Mouse (Mus musculus) macrophage (primary cell): ENCODE results near the gene Etv1. TPM values are rescaled to one million over a fixed set of nuclear protein-coding genes. Genes with fewer than 3 reads are reported as not detected.
A peak's percentile ranks its signal among the peaks of the same experiment; 100 is the strongest.

Experiments used
- H3K27ac ChIP-seq: fragments of 350-480 bp; formaldehyde crosslinking; 2 replicates; pipeline ENCODE4 v1.9.0; 2021
- H3K36me3 ChIP-seq: fragments of 350-480 bp; formaldehyde crosslinking; 2 replicates; pipeline ENCODE4 v1.9.0; 2021; ENCODE audit errors: inconsistent target
- H3K4me3 ChIP-seq: fragments of 350-480 bp; formaldehyde crosslinking; 2 replicates; pipeline ENCODE4 v1.9.0; 2021; ENCODE audit errors: inconsistent target
- H3K79me2 ChIP-seq: fragments of 350-480 bp; formaldehyde crosslinking; 2 replicates; pipeline ENCODE4 v1.9.0; 2021; ENCODE audit errors: inconsistent target
- WGBS: methylation state at CpG from one replicate; pipeline ENCODE4 v1.1.7; 2026; ENCODE audit warnings: inconsistent platforms; ENCODE audit not compliant: missing documents; 5-methylcytosine and 5-hydroxymethylcytosine counted together
- polyA plus RNA-seq: library from polyadenylated mRNA; stranded (reverse); fragments of 250-400 nt; gene quantifications from 3 replicates; pipeline ENCODE4 v1.2.4, GENCODE M21; 2018; ENCODE audit warnings: inconsistent platforms

Etv1 gene
- polyA plus RNA-seq, 1 experiment from 2014 or later = 2.3 TPM

GRCm38 (mm10) chr12:38847500-38848261 is 68.5 kb downstream of the Etv1 start:
- Histone ChIP-seq H3K4me3 (no peak overlapping the region), H3K27ac (no peak overlapping the region), H3K79me2 (no peaks in the 10 kb centered on the region), H3K36me3 (no peaks in the 10 kb centered on the region)
- 90% methylated on average over 6 of the region's 6 CpGs for WGBS

- no peaks in the 10 kb centered on the region for H3K36me3 ChIP-seq
- H3K4me3 ChIP-seq = no peak overlapping the region
- no peaks in the 10 kb centered on the region for H3K79me2 ChIP-seq
- H3K27ac ChIP-seq = no peak overlapping the region
- WGBS = 88% methylated on average over 5 of the region's 5 CpGs
Measured at GRCm38 (mm10) chr12:38849994-38850393, 70.8 kb downstream of the Etv1 start.

GRCm38 (mm10) chr12:38854274-38854673 is 75.1 kb downstream of the Etv1 start:
- WGBS = 32% methylated on average over 4 of the region's 5 CpGs

GRCm38 (mm10) chr12:38854751-38855150 is 75.6 kb downstream of the Etv1 start:
- H3K79me2 ChIP-seq = no peaks in the 10 kb centered on the region
- H3K27ac ChIP-seq = peak overlapping the region; percentile 21; the same call in 1 of the 2 replicates
- 68% methylated on average over 6 of the region's 6 CpGs for WGBS
- no peaks in the 10 kb centered on the region for H3K36me3 ChIP-seq
- H3K4me3 ChIP-seq = no peak overlapping the region

More at GRCm38 (mm10) chr12:38854274-38854673, 75.1 kb downstream of the Etv1 start:
- Histone ChIP-seq H3K79me2 (no peaks in the 10 kb centered on the region), H3K4me3 (no peak overlapping the region), H3K27ac (peak overlapping the region; percentile 21; the same call in 1 of the 2 replicates), H3K36me3 (no peaks in the 10 kb centered on the region)

- Histone ChIP-seq H3K27ac (no peak overlapping the region), H3K36me3 (no peaks in the 10 kb centered on the region), H3K4me3 (no peak overlapping the region), H3K79me2 (no peaks in the 10 kb centered on the region)
- WGBS = 87% methylated on average over 4 of the region's 4 CpGs
Measured at GRCm38 (mm10) chr12:38859675-38860074, 80.5 kb downstream of the Etv1 start.

- Histone ChIP-seq H3K36me3 (no peaks in the 10 kb centered on the region), H3K79me2 (no peaks in the 10 kb centered on the region), H3K27ac (no peak overlapping the region), H3K4me3 (no peak overlapping the region)
- 57% methylated on average over 7 of the region's 7 CpGs for WGBS
Measured at GRCm38 (mm10) chr12:38860168-38861115, 81.3 kb downstream of the Etv1 start.

- Histone ChIP-seq H3K4me3 (no peak overlapping the region), H3K27ac (peak overlapping the region; percentile 84), H3K36me3 (no peaks in the 10 kb centered on the region), H3K79me2 (no peaks in the 10 kb centered on the region)
- WGBS = 3% methylated on average over 4 of the region's 4 CpGs
Measured at GRCm38 (mm10) chr12:38863395-38863794, 84.2 kb downstream of the Etv1 start.

- Histone ChIP-seq H3K36me3 (no peaks in the 10 kb centered on the region), H3K4me3 (no peak overlapping the region), H3K79me2 (no peaks in the 10 kb centered on the region), H3K27ac (peak overlapping the region; percentile 84)
- WGBS = 25% methylated on average over 3 of the region's 3 CpGs
Measured at GRCm38 (mm10) chr12:38863982-38864828, 85.0 kb downstream of the Etv1 start.

GRCm38 (mm10) chr12:38874470-38874995 is 95.4 kb downstream of the Etv1 start:
- Histone ChIP-seq H3K79me2 (no peaks in the 10 kb centered on the region), H3K27ac (no peak overlapping the region), H3K36me3 (no peaks in the 10 kb centered on the region), H3K4me3 (no peak overlapping the region)

GRCm38 (mm10) chr12:38904516-38904915 is 125.3 kb downstream of the Etv1 start:
- WGBS = 33% methylated on average over 3 of the region's 3 CpGs
- Histone ChIP-seq H3K27ac (peak overlapping the region; percentile 60), H3K79me2 (no peaks in the 10 kb centered on the region), H3K4me3 (no peak overlapping the region), H3K36me3 (no peaks in the 10 kb centered on the region)

- Histone ChIP-seq H3K36me3 (no peaks in the 10 kb centered on the region), H3K4me3 (no peak overlapping the region), H3K79me2 (no peaks in the 10 kb centered on the region), H3K27ac (no peak overlapping the region)
- 100% methylated on average over 5 of the region's 6 CpGs for WGBS
Measured at GRCm38 (mm10) chr12:38906314-38906713, 127.1 kb downstream of the Etv1 start.

GRCm38 (mm10) chr12:38906812-38907211 is 127.6 kb downstream of the Etv1 start:
- Histone ChIP-seq H3K4me3 (no peak overlapping the region), H3K27ac (no peak overlapping the region), H3K79me2 (no peaks in the 10 kb centered on the region), H3K36me3 (no peaks in the 10 kb centered on the region)
- WGBS = 59% methylated on average over 9 of the region's 9 CpGs

GRCm38 (mm10) chr12:38908947-38909346 is 129.8 kb downstream of the Etv1 start:
- 93% methylated on average over 3 of the region's 3 CpGs for WGBS
- Histone ChIP-seq H3K79me2 (no peaks in the 10 kb centered on the region), H3K27ac (no peak overlapping the region), H3K4me3 (no peak overlapping the region), H3K36me3 (no peaks in the 10 kb centered on the region)
